Mouse (Mus musculus) midbrain, embryonic 14.5 days (tissue): ENCODE results near the gene Dcaf11. TPM values are rescaled to one million over a fixed set of nuclear protein-coding genes. Genes with fewer than 3 reads are reported as not detected.

ENCODE experiments used
- ATAC-seq: fragments of 200-750 bp; cut with Nextera tagmentation; 2 replicates; pipeline ENCODE4 v1.8.0; 2017; ENCODE audit warnings: moderate number of reproducible peaks, moderate library complexity; ENCODE audit not compliant: low FRiP score, low TSS enrichment
- DNase-seq: peaks from one replicate; pipeline ENCODE4 v3.0.0-alpha.2; 2015
- H3K27ac ChIP-seq: fragments of 300-500 bp; sonication (generic); replicated peaks from 2 replicates; pipeline ENCODE4 v1.5.1; 2014; ENCODE audit warnings: mild to moderate bottlenecking, low read depth, low read length, moderate library complexity
- H3K27me3 ChIP-seq: fragments of 300-500 bp; sonication (generic); 2 replicates; pipeline ENCODE4 v1.6.1; 2014; ENCODE audit warnings: low read length, control low read depth, mixed read lengths; ENCODE audit not compliant: control insufficient read depth, insufficient read depth
- H3K36me3 ChIP-seq: fragments of 300-500 bp; sonication (generic); 2 replicates; pipeline ENCODE4 v1.6.1; 2014; ENCODE audit warnings: low read length, control low read depth; ENCODE audit not compliant: control insufficient read depth, insufficient read depth
- H3K4me1 ChIP-seq: fragments of 300-500 bp; sonication (generic); 2 replicates; pipeline ENCODE4 v1.6.1; 2014; ENCODE audit warnings: mild to moderate bottlenecking, antibody characterized with exemption, low read length, control low read depth; ENCODE audit not compliant: control insufficient read depth, insufficient read depth
- H3K4me2 ChIP-seq: fragments of 300-500 bp; sonication (generic); 2 replicates; pipeline ENCODE4 v1.6.1; 2014; ENCODE audit warnings: mild to moderate bottlenecking, low read length, moderate library complexity
- H3K4me3 ChIP-seq: fragments of 300-500 bp; sonication (generic); replicated peaks from 2 replicates; pipeline ENCODE4 v1.5.1; 2014; ENCODE audit warnings: low read depth, low read length
- H3K9ac ChIP-seq: fragments of 300-500 bp; sonication (generic); replicated peaks from 2 replicates; pipeline ENCODE4 v1.6.1; 2014; ENCODE audit warnings: mild to moderate bottlenecking, low read length, moderate library complexity
- H3K9me3 ChIP-seq: fragments of 300-500 bp; sonication (generic); 2 replicates; pipeline ENCODE4 v1.6.1; 2016; ENCODE audit warnings: low read length, control low read depth, mixed read lengths; ENCODE audit not compliant: control insufficient read depth
- WGBS: fragments of 180-500 bp; shearing (Covaris S2); extraction: QIAGEN DNeasy Blood & Tissue Kit; methylation state at CpG from one replicate; pipeline ENCODE4 v1.1.7; 2014; 5-methylcytosine and 5-hydroxymethylcytosine counted together
- polyA plus RNA-seq: library from polyadenylated mRNA; unstranded; fragments of >200 nt; fragmentation: Nextera tagmentation; extraction: Ambion mirVana; gene quantifications from 2 replicates; pipeline ENCODE4 v1.2.1, GENCODE M21; 2014

Gene Dcaf11
- polyA plus RNA-seq, 1 experiment from 2014 or later: 133 TPM

- Histone ChIP-seq H3K27ac (no peak overlapping the region), H3K4me1 (no peaks in the 10 kb centered on the region), H3K4me2 (no peak overlapping the region), H3K36me3 (peaks cover 12% of the 10 kb centered on the region), H3K4me3 (no peak overlapping the region), H3K9me3 (no peaks in the 10 kb centered on the region), H3K9ac (no peak overlapping the region), H3K27me3 (no peaks in the 10 kb centered on the region)
- no peak for DNase-seq
- ATAC-seq: no peak
- WGBS: 84% methylated on average over 7 of the region's 7 CpGs
Observed at GRCm38 (mm10) chr14:55614565-55615178, 54.9 kb downstream of the Dcaf11 start.

- Histone ChIP-seq H3K27me3 (no peaks in the 10 kb centered on the region), H3K9ac (no peak overlapping the region), H3K9me3 (no peaks in the 10 kb centered on the region), H3K27ac (no peak overlapping the region), H3K4me3 (no peak overlapping the region), H3K36me3 (peaks cover 2% of the 10 kb centered on the region; the same call in 1 of the 2 replicates), H3K4me2 (no peak overlapping the region), H3K4me1 (no peaks in the 10 kb centered on the region)
- WGBS: 54% methylated on average over 2 of the region's 2 CpGs
- ATAC-seq (no peak), DNase-seq (no peak)
Observed at GRCm38 (mm10) chr14:55615876-55616275, 56.1 kb downstream of the Dcaf11 start.

GRCm38 (mm10) chr14:55616844-55617243, 57.0 kb downstream of the Dcaf11 start:
- no peak overlapping the region for H3K27ac ChIP-seq
- WGBS: 94% methylated on average over 2 of the region's 2 CpGs
- no peaks in the 10 kb centered on the region for H3K36me3 ChIP-seq
- H3K4me3 ChIP-seq: no peak overlapping the region
- H3K27me3 ChIP-seq: no peaks in the 10 kb centered on the region
- no peaks in the 10 kb centered on the region for H3K9me3 ChIP-seq
- no peak for ATAC-seq
- no peak for DNase-seq
- no peak overlapping the region for H3K4me2 ChIP-seq
- H3K4me1 ChIP-seq: no peaks in the 10 kb centered on the region
- no peak overlapping the region for H3K9ac ChIP-seq

- H3K36me3 ChIP-seq: no peaks in the 10 kb centered on the region
- H3K27me3 ChIP-seq: no peaks in the 10 kb centered on the region
- no peak within 1 kb of the TSS for H3K27ac ChIP-seq
Observed at GRCm38 (mm10) chr14:55617822-55618221, 58.0 kb downstream of the Dcaf11 start, which contains the start of gene Rec8. Rec8 (plus strand) TSS chr14:55618037.

GRCm38 (mm10) chr14:55618486-55619195, 58.8 kb downstream of the Dcaf11 start:
- no peaks in the 10 kb centered on the region for H3K9me3 ChIP-seq
- ATAC-seq (no peak), DNase-seq (no peak)
- 58% methylated on average over 22 of the region's 22 CpGs for WGBS
- peak overlapping the region; percentile 28 for H3K4me2 ChIP-seq
- no peaks in the 10 kb centered on the region for H3K36me3 ChIP-seq
- H3K27me3 ChIP-seq: no peaks in the 10 kb centered on the region
- no peak overlapping the region for H3K27ac ChIP-seq
- peak overlapping the region; percentile 19 for H3K4me3 ChIP-seq
- no peaks in the 10 kb centered on the region for H3K4me1 ChIP-seq
- H3K9ac ChIP-seq: no peak overlapping the region

More at GRCm38 (mm10) chr14:55617822-55618221, 58.0 kb downstream of the Dcaf11 start, which contains the start of gene Rec8:
- ATAC-seq (0 out of 2 replicates have a peak, but pooled peaks have one; percentile 34), DNase-seq (peak; percentile 60)
- Histone ChIP-seq H3K9me3 (no peaks in the 10 kb centered on the region), H3K9ac (no peak within 1 kb of the TSS), H3K4me1 (no peaks in the 10 kb centered on the region), H3K4me2 (peak within 1 kb of the TSS; percentile 28), H3K4me3 (peak within 1 kb of the TSS; percentile 19)
- WGBS: 21% methylated on average over 21 of the region's 21 CpGs

Other genes starting within 250 kb of the Dcaf11 start
- 11.5 and 13.3 TPM in 2 replicates for gene Dhrs4, start 81.2 kb upstream of the Dcaf11 start, polyA plus RNA-seq
- 34.7 and 34.8 TPM in 2 replicates for gene Carmil3, start 69.4 kb upstream of the Dcaf11 start, polyA plus RNA-seq
- gene Cpne6, start 49.6 kb upstream of the Dcaf11 start, polyA plus RNA-seq: 0.74 and 1.4 TPM in 2 replicates
- gene Nrl, start 35.0 kb upstream of the Dcaf11 start, polyA plus RNA-seq: 0.24 TPM in 1 of 2 replicates, not detected in the other
- gene Pck2, start 19.7 kb upstream of the Dcaf11 start, polyA plus RNA-seq: 15.8 and 16.2 TPM in 2 replicates
- gene A730061H03Rik, start 400 bp downstream of the Dcaf11 start, polyA plus RNA-seq: 1.7 and 2.1 TPM in 2 replicates
- not detected in 2 replicates for gene Fitm1, start 15.6 kb downstream of the Dcaf11 start, polyA plus RNA-seq
- gene Psme1, start 18.1 kb downstream of the Dcaf11 start, polyA plus RNA-seq: 189 and 217 TPM in 2 replicates
- gene Emc9, start 25.3 kb downstream of the Dcaf11 start, polyA plus RNA-seq: 17.3 and 32.8 TPM in 2 replicates
- 165 and 182 TPM in 2 replicates for gene Psme2, start 31.1 kb downstream of the Dcaf11 start, polyA plus RNA-seq
- 15.6 and 17.1 TPM in 2 replicates for gene Rnf31, start 31.7 kb downstream of the Dcaf11 start, polyA plus RNA-seq
- 7.2 and 11.5 TPM in 2 replicates for gene Irf9, start 43.6 kb downstream of the Dcaf11 start, polyA plus RNA-seq
- 2.6 and 8.2 TPM in 2 replicates for gene Rec8, start 58.0 kb downstream of the Dcaf11 start, polyA plus RNA-seq
- 107 and 111 TPM in 2 replicates for gene Ipo4, start 76.0 kb downstream of the Dcaf11 start, polyA plus RNA-seq
- gene Gm49378, start 77.9 kb downstream of the Dcaf11 start, polyA plus RNA-seq: 2.6 and 4.1 TPM in 2 replicates
- gene Tm9sf1, start 83.8 kb downstream of the Dcaf11 start, polyA plus RNA-seq: 44.7 and 53.8 TPM in 2 replicates
- 0.35 and 0.47 TPM in 2 replicates for gene Tssk4, start 90.2 kb downstream of the Dcaf11 start, polyA plus RNA-seq
- gene Mdp1, start 100.5 kb downstream of the Dcaf11 start, polyA plus RNA-seq: 74.8 and 78.9 TPM in 2 replicates
- 41.0 and 42.3 TPM in 2 replicates for gene Gmpr2, start 111.9 kb downstream of the Dcaf11 start, polyA plus RNA-seq
- 529 and 660 TPM in 2 replicates for gene Nedd8, start 112.1 kb downstream of the Dcaf11 start, polyA plus RNA-seq
- gene Tinf2, start 121.8 kb downstream of the Dcaf11 start, polyA plus RNA-seq: 23.4 and 26.9 TPM in 2 replicates
- 0.14 and 0.36 TPM in 2 replicates for gene Tgm1, start 153.9 kb downstream of the Dcaf11 start, polyA plus RNA-seq
- gene Rabggta, start 162.3 kb downstream of the Dcaf11 start, polyA plus RNA-seq: 39.4 and 48.5 TPM in 2 replicates
- 60.1 and 65.1 TPM in 2 replicates for gene Dhrs1, start 185.7 kb downstream of the Dcaf11 start, polyA plus RNA-seq
- 25.0 and 31.2 TPM in 2 replicates for gene Nop9, start 185.7 kb downstream of the Dcaf11 start, polyA plus RNA-seq
- gene Cideb, start 198.5 kb downstream of the Dcaf11 start, polyA plus RNA-seq: 0.18 and 0.19 TPM in 2 replicates
- 0.32 and 0.69 TPM in 2 replicates for gene Ltb4r2, start 201.4 kb downstream of the Dcaf11 start, polyA plus RNA-seq
- 0.77 TPM in 1 of 2 replicates, not detected in the other for gene Ltb4r1, start 206.0 kb downstream of the Dcaf11 start, polyA plus RNA-seq
- 2.4 and 3.2 TPM in 2 replicates for gene Adcy4, start 224.1 kb downstream of the Dcaf11 start, polyA plus RNA-seq
- 0.77 and 1.8 TPM in 2 replicates for gene Ripk3, start 228.9 kb downstream of the Dcaf11 start, polyA plus RNA-seq